Comparison of ENCODE assay signal across 19 mouse cellular contexts in genomic region chr5:28892703-28893249, GRCm38 (mm10).
A peak's percentile ranks its signal among the peaks of the same experiment; 100 is the strongest.
DNase-seq lines count a peak whose midpoint lies in the region; ATAC-seq and TF ChIP-seq lines count a peak whose summit lies in the region.
"Had no signal": no experiment of that assay in that cellular context is flagged by ENCODE, and none has a peak within 500 bp of the region (broad histone marks: within the 10 kb centered on the region; RNA-seq: fewer than 3 reads in every experiment).

No protein-coding gene starts in this region.

- DNase-seq in intestine, embryonic 14.5 days (ENCODE audit: low spot score) = no peak
- no peak for DNase-seq in spleen, adult 12 weeks (ENCODE audit: low spot score)
- no peak for DNase-seq in right cerebral cortex, postnatal 4 days
- no peak for DNase-seq in gastrocnemius, adult 8-10 months (ENCODE audit: low spot score in 2 of 2)
- DNase-seq: adrenal gland, adult 2 months; gastrocnemius, adult 2 months; heart, adult 18-20 months; heart, postnatal 4 days; kidney, adult 9 months; kidney, postnatal 36 days; liver, embryonic 13.5 days had no signal

- H3K9ac ChIP-seq in intestine, embryonic 14.5 days (ENCODE audit: low read length) = no peak overlapping the region
- no peak overlapping the region for H3K9ac ChIP-seq in intestine, postnatal 0 days (ENCODE audit: low read depth, low read length)
- H3K9ac ChIP-seq in forebrain, embryonic 12.5 days = no peak overlapping the region
- H3K9ac ChIP-seq in intestine, embryonic 15.5 days = no peak overlapping the region
- H3K9ac ChIP-seq in neural tube, embryonic 13.5 days = no peak overlapping the region
- H3K9ac ChIP-seq: embryonic facial prominence, embryonic 13.5 days; limb, embryonic 12.5 days; liver, embryonic 13.5 days had no signal

- no peak for TF ChIP-seq CTCF in intestine, postnatal 0 days (IDR thresholded peaks at IDR 0.05; ENCODE audit: low read depth)

- H3K4me3 ChIP-seq in intestine, embryonic 14.5 days (ENCODE audit: low read depth, low read length) = no peak overlapping the region
- no peak overlapping the region for H3K4me3 ChIP-seq in intestine, postnatal 0 days (ENCODE audit: low read depth, low read length)
- no peak overlapping the region for H3K4me3 ChIP-seq in forebrain, embryonic 12.5 days (replicated peaks)
- H3K4me3 ChIP-seq in intestine, embryonic 15.5 days (replicated peaks) = no peak overlapping the region
- H3K4me3 ChIP-seq in neural tube, embryonic 13.5 days = no peak overlapping the region
- H3K4me3 ChIP-seq: embryonic facial prominence, embryonic 13.5 days; gastrocnemius, adult 2 months; limb, embryonic 12.5 days; liver, embryonic 13.5 days; myocyte had no signal

- no peaks in the 10 kb centered on the region for H3K4me1 ChIP-seq in intestine, embryonic 14.5 days (replicated peaks; ENCODE audit: control insufficient read depth, insufficient read depth, low read length)
- no peaks in the 10 kb centered on the region for H3K4me1 ChIP-seq in intestine, postnatal 0 days (replicated peaks; ENCODE audit: control insufficient read depth, insufficient read depth, low read length)
- peaks cover 14% of the 10 kb centered on the region for H3K4me1 ChIP-seq in forebrain, embryonic 12.5 days
- H3K4me1 ChIP-seq in intestine, embryonic 15.5 days (replicated peaks) = 0 out of 2 replicates have a peak, but pooled peaks cover 3% of the 10 kb centered on the region
- H3K4me1 ChIP-seq in neural tube, embryonic 13.5 days (replicated peaks) = peaks cover 11% of the 10 kb centered on the region
- H3K4me1 ChIP-seq: embryonic facial prominence, embryonic 13.5 days; limb, embryonic 12.5 days; liver, embryonic 13.5 days had no signal

- no peaks in the 10 kb centered on the region for H3K27me3 ChIP-seq in intestine, embryonic 14.5 days (replicated peaks; ENCODE audit: control insufficient read depth, insufficient read depth, low read length)
- H3K27me3 ChIP-seq in intestine, postnatal 0 days (replicated peaks; ENCODE audit: control insufficient read depth, insufficient read depth, low read length) = no peaks in the 10 kb centered on the region
- no peaks in the 10 kb centered on the region for H3K27me3 ChIP-seq in forebrain, embryonic 12.5 days
- H3K27me3 ChIP-seq in intestine, embryonic 15.5 days (replicated peaks) = no peaks in the 10 kb centered on the region
- no peaks in the 10 kb centered on the region for H3K27me3 ChIP-seq in neural tube, embryonic 13.5 days
- H3K27me3 ChIP-seq: embryonic facial prominence, embryonic 13.5 days; limb, embryonic 12.5 days; liver, embryonic 13.5 days had no signal

- 0 out of 2 replicates have a peak, but pooled peaks have one; percentile 40 for ATAC-seq in intestine, embryonic 14.5 days (replicated peaks; ENCODE audit: low FRiP score, low TSS enrichment, low read depth)
- ATAC-seq in intestine, postnatal 0 days = no peak
- ATAC-seq in forebrain, embryonic 12.5 days (ENCODE audit: low FRiP score) = peak; percentile 81
- ATAC-seq in intestine, embryonic 15.5 days = peak; percentile 31; the same call in 1 of the 2 replicates
- 0 out of 2 replicates have a peak, but pooled peaks have one; percentile 40 for ATAC-seq in neural tube, embryonic 13.5 days (ENCODE audit: low read depth)
- ATAC-seq: lung, postnatal 0 days had no signal

- no peaks in the 10 kb centered on the region for H3K36me3 ChIP-seq in intestine, embryonic 14.5 days (ENCODE audit: control insufficient read depth, insufficient read depth, low read length)
- no peaks in the 10 kb centered on the region for H3K36me3 ChIP-seq in intestine, postnatal 0 days (ENCODE audit: control insufficient read depth, insufficient read depth)
- no peaks in the 10 kb centered on the region for H3K36me3 ChIP-seq in forebrain, embryonic 12.5 days (replicated peaks)
- no peaks in the 10 kb centered on the region for H3K36me3 ChIP-seq in intestine, embryonic 15.5 days
- no peaks in the 10 kb centered on the region for H3K36me3 ChIP-seq in neural tube, embryonic 13.5 days
- H3K36me3 ChIP-seq: embryonic facial prominence, embryonic 13.5 days; limb, embryonic 12.5 days; liver, embryonic 13.5 days had no signal

- H3K9me3 ChIP-seq in intestine, embryonic 14.5 days (ENCODE audit: control insufficient read depth, low read length) = no peaks in the 10 kb centered on the region
- H3K9me3 ChIP-seq in intestine, postnatal 0 days (ENCODE audit: control insufficient read depth) = no peaks in the 10 kb centered on the region
- H3K9me3 ChIP-seq in forebrain, embryonic 12.5 days = no peaks in the 10 kb centered on the region
- H3K9me3 ChIP-seq in intestine, embryonic 15.5 days = no peaks in the 10 kb centered on the region
- H3K9me3 ChIP-seq in neural tube, embryonic 13.5 days = no peaks in the 10 kb centered on the region
- H3K9me3 ChIP-seq: embryonic facial prominence, embryonic 13.5 days; limb, embryonic 12.5 days; liver, embryonic 13.5 days had no signal

- no peak overlapping the region for H3K27ac ChIP-seq in intestine, embryonic 14.5 days (ENCODE audit: low read depth)
- H3K27ac ChIP-seq in intestine, postnatal 0 days (ENCODE audit: low read depth, low read length) = no peak overlapping the region
- peak overlapping the region; percentile 50 for H3K27ac ChIP-seq in forebrain, embryonic 12.5 days
- H3K27ac ChIP-seq in intestine, embryonic 15.5 days = no peak overlapping the region
- no peak overlapping the region for H3K27ac ChIP-seq in neural tube, embryonic 13.5 days (replicated peaks)
- H3K27ac ChIP-seq: embryonic facial prominence, embryonic 13.5 days; gastrocnemius, adult 2 months; limb, embryonic 12.5 days; liver, embryonic 13.5 days had no signal

- 37% methylated on average over 10 of the region's 10 CpGs for WGBS in intestine, embryonic 14.5 days
- WGBS in intestine, postnatal 0 days = 30% methylated on average over 10 of the region's 10 CpGs
- WGBS in forebrain, embryonic 12.5 days = 41% methylated on average over 10 of the region's 10 CpGs
- 39% methylated on average over 10 of the region's 10 CpGs for WGBS in intestine, embryonic 15.5 days
- 22% methylated on average over 10 of the region's 10 CpGs for WGBS in neural tube, embryonic 13.5 days

- H3K4me2 ChIP-seq in intestine, embryonic 14.5 days (ENCODE audit: low read length) = no peak overlapping the region
- H3K4me2 ChIP-seq in intestine, postnatal 0 days (replicated peaks; ENCODE audit: low read depth) = no peak overlapping the region
- H3K4me2 ChIP-seq in forebrain, embryonic 12.5 days = no peak overlapping the region
- no peak overlapping the region for H3K4me2 ChIP-seq in intestine, embryonic 15.5 days (replicated peaks)
- H3K4me2 ChIP-seq in neural tube, embryonic 13.5 days = no peak overlapping the region
- H3K4me2 ChIP-seq: embryonic facial prominence, embryonic 13.5 days; limb, embryonic 12.5 days; liver, embryonic 13.5 days had no signal
